Mouse (Mus musculus): ENCODE data around the gene Zdhhc3. TPM values are rescaled to one million over a fixed set of nuclear protein-coding genes. Genes with fewer than 3 reads are reported as not detected.
A peak's percentile ranks its signal among the peaks of the same experiment; 100 is the strongest.

Zdhhc3 gene
- total RNA-seq, 2 experiments from 2014 or later: 57.5 to 61.9 TPM

GRCm38 (mm10) chr9:123107186-123107585 is 5.8 kb downstream of the Zdhhc3 start:
- DNase-seq (ENCODE audit: low spot score in 2 of 2): no peak
- TF ChIP-seq CTCF (conservative IDR thresholded peaks at IDR 0.05): no peak
- Histone ChIP-seq H3K27ac (no peak overlapping the region), H3K4me3 (no peak overlapping the region)

GRCm38 (mm10) chr9:123104362-123104761 is 8.6 kb downstream of the Zdhhc3 start:
- Histone ChIP-seq H3K27ac (no peak overlapping the region), H3K4me3 (no peak overlapping the region)
- TF ChIP-seq CTCF (conservative IDR thresholded peaks at IDR 0.05): no peak
- DNase-seq (ENCODE audit: low spot score in 2 of 2): no peak

GRCm38 (mm10) chr9:123103425-123103824 is 9.6 kb downstream of the Zdhhc3 start:
- Histone ChIP-seq H3K27ac (no peak overlapping the region), H3K4me3 (no peak overlapping the region)
- no peak for TF ChIP-seq CTCF (conservative IDR thresholded peaks at IDR 0.05)
- no peak for DNase-seq (ENCODE audit: low spot score in 2 of 2)

- DNase-seq (ENCODE audit: low spot score in 2 of 2): no peak
- TF ChIP-seq CTCF (conservative IDR thresholded peaks at IDR 0.05): no peak
- Histone ChIP-seq H3K27ac (no peak overlapping the region), H3K4me3 (no peak overlapping the region)
These were observed 13.2 kb downstream of the Zdhhc3 start for GRCm38 (mm10) chr9:123099631-123100455.

GRCm38 (mm10) chr9:123090844-123091243 is 22.2 kb downstream of the Zdhhc3 start:
- Histone ChIP-seq H3K27ac (no peak overlapping the region), H3K4me3 (no peak overlapping the region)
- no peak for DNase-seq (ENCODE audit: low spot score in 2 of 2)
- TF ChIP-seq CTCF (conservative IDR thresholded peaks at IDR 0.05): no peak

- TF ChIP-seq CTCF (conservative IDR thresholded peaks at IDR 0.05): no peak
- no peak overlapping the region for H3K4me3 ChIP-seq
- no peak for DNase-seq (ENCODE audit: low spot score in 2 of 2)
- H3K27ac ChIP-seq: no peak overlapping the region
These were observed 25.4 kb downstream of the Zdhhc3 start for GRCm38 (mm10) chr9:123087558-123087957.

GRCm38 (mm10) chr9:123085373-123085772 is 27.6 kb downstream of the Zdhhc3 start:
- no peak for TF ChIP-seq CTCF (conservative IDR thresholded peaks at IDR 0.05)
- Histone ChIP-seq H3K27ac (no peak overlapping the region), H3K4me3 (no peak overlapping the region)
- DNase-seq (ENCODE audit: low spot score in 2 of 2): no peak

GRCm38 (mm10) chr9:123080796-123081195 is 32.2 kb downstream of the Zdhhc3 start:
- no peak overlapping the region for H3K4me3 ChIP-seq
- no peak overlapping the region for H3K27ac ChIP-seq
- TF ChIP-seq CTCF (conservative IDR thresholded peaks at IDR 0.05): no peak
- DNase-seq (ENCODE audit: low spot score in 2 of 2): no peak

- Histone ChIP-seq H3K4me3 (no peak overlapping the region), H3K27ac (no peak overlapping the region)
- peak in 1 of 2 experiments; percentile 13 for DNase-seq (ENCODE audit: low spot score in 2 of 2)
- TF ChIP-seq CTCF (conservative IDR thresholded peaks at IDR 0.05): no peak
These were observed 32.6 kb downstream of the Zdhhc3 start for GRCm38 (mm10) chr9:123080355-123080754.

GRCm38 (mm10) chr9:123079149-123079548 is 33.9 kb downstream of the Zdhhc3 start:
- no peak for TF ChIP-seq CTCF (conservative IDR thresholded peaks at IDR 0.05)
- no peak for DNase-seq (ENCODE audit: low spot score in 2 of 2)
- H3K4me3 ChIP-seq: no peak overlapping the region

GRCm38 (mm10) chr9:123060172-123060571 is 52.8 kb downstream of the Zdhhc3 start:
- TF ChIP-seq CTCF (conservative IDR thresholded peaks at IDR 0.05): no peak
- no peak for DNase-seq (ENCODE audit: low spot score in 2 of 2)
- H3K4me3 ChIP-seq: no peak overlapping the region
- H3K27ac ChIP-seq: no peak overlapping the region

More at GRCm38 (mm10) chr9:123079149-123079548, 33.9 kb downstream of the Zdhhc3 start:
- no peak overlapping the region for H3K27ac ChIP-seq

GRCm38 (mm10) chr9:123058724-123059292 is 54.2 kb downstream of the Zdhhc3 start:
- Histone ChIP-seq H3K27ac (no peak overlapping the region), H3K4me3 (no peak overlapping the region)
- TF ChIP-seq CTCF (conservative IDR thresholded peaks at IDR 0.05): no peak
- no peak for DNase-seq (ENCODE audit: low spot score in 2 of 2)

GRCm38 (mm10) chr9:123047665-123048064 is 65.3 kb downstream of the Zdhhc3 start:
- no peak for DNase-seq (ENCODE audit: low spot score in 2 of 2)

GRCm38 (mm10) chr9:123034426-123034825 is 78.6 kb downstream of the Zdhhc3 start, which contains the start of gene Tgm4:
Gene Tgm4, plus strand, starts transcription at chr9:123034726.
- H3K27ac ChIP-seq: no peak within 1 kb of the TSS
- no peak for TF ChIP-seq CTCF (conservative IDR thresholded peaks at IDR 0.05)
- DNase-seq (ENCODE audit: low spot score in 2 of 2): no peak

More at GRCm38 (mm10) chr9:123047665-123048064, 65.3 kb downstream of the Zdhhc3 start:
- TF ChIP-seq CTCF (conservative IDR thresholded peaks at IDR 0.05): no peak
- Histone ChIP-seq H3K27ac (no peak overlapping the region), H3K4me3 (no peak overlapping the region)

More at GRCm38 (mm10) chr9:123034426-123034825, 78.6 kb downstream of the Zdhhc3 start, which contains the start of gene Tgm4:
- H3K4me3 ChIP-seq: no peak within 1 kb of the TSS
